Mouse (Mus musculus) MEL-GATA-1-ER (cell line): ENCODE results near the gene Mtch1.

ENCODE experiments used
- DNase-seq: peaks from one replicate; pipeline ENCODE4 v3.0.0-alpha.2; 2012; ENCODE audit warnings: low read depth; ENCODE audit errors: extremely low read depth

Mtch1 gene

GRCm38 (mm10) chr17:29310056-29310623, 37.6 kb downstream of the Mtch1 start:
- DNase-seq = no peak

- no peak for DNase-seq
Observed at GRCm38 (mm10) chr17:29305871-29306270, 41.9 kb downstream of the Mtch1 start.

- no peak for DNase-seq
Observed at GRCm38 (mm10) chr17:29305058-29305806, 42.5 kb downstream of the Mtch1 start.

GRCm38 (mm10) chr17:29304376-29305057, 43.2 kb downstream of the Mtch1 start:
- DNase-seq = no peak

- no peak for DNase-seq
Observed at GRCm38 (mm10) chr17:29303856-29304255, 43.9 kb downstream of the Mtch1 start.

GRCm38 (mm10) chr17:29303087-29303486, 44.6 kb downstream of the Mtch1 start:
- no peak for DNase-seq

- DNase-seq = no peak
Observed at GRCm38 (mm10) chr17:29302149-29302548, 45.6 kb downstream of the Mtch1 start.

- no peak for DNase-seq
Observed at GRCm38 (mm10) chr17:29301421-29301820, 46.3 kb downstream of the Mtch1 start.

GRCm38 (mm10) chr17:29300926-29301325, 46.8 kb downstream of the Mtch1 start:
- DNase-seq = no peak

- no peak for DNase-seq
Observed at GRCm38 (mm10) chr17:29299282-29299681, 48.5 kb downstream of the Mtch1 start.

- no peak for DNase-seq
Observed at GRCm38 (mm10) chr17:29297813-29298212, 49.9 kb downstream of the Mtch1 start.

- DNase-seq = no peak
Observed at GRCm38 (mm10) chr17:29297321-29297720, 50.4 kb downstream of the Mtch1 start.

- no peak for DNase-seq
Observed at GRCm38 (mm10) chr17:29295835-29296234, 51.9 kb downstream of the Mtch1 start.

GRCm38 (mm10) chr17:29293807-29294605, 53.7 kb downstream of the Mtch1 start:
- DNase-seq = no peak

- no peak for DNase-seq
Observed at GRCm38 (mm10) chr17:29292996-29293395, 54.7 kb downstream of the Mtch1 start.

- no peak for DNase-seq
Observed at GRCm38 (mm10) chr17:29291793-29292192, 55.9 kb downstream of the Mtch1 start.

- DNase-seq = no peak
Observed at GRCm38 (mm10) chr17:29282216-29282952, 65.3 kb downstream of the Mtch1 start.
